Mouse (Mus musculus) midbrain, embryonic 10.5 days (tissue): ENCODE measurements at regions not wholly inside any gene's neighbourhood (a gene's known extent, or its start where the extent isn't known, plus 50 kb on each side); places are given as distances from the start of the nearest gene placed in this dataset.

ENCODE experiments used
- DNase-seq: peaks from one replicate; pipeline ENCODE4 v3.0.0-alpha.2; 2017; ENCODE audit warnings: low spot score
- H3K27ac ChIP-seq: fragments of 300-500 bp; sonication (generic); replicated peaks from 2 replicates; pipeline ENCODE4 v1.5.1; 2016; ENCODE audit warnings: mild to moderate bottlenecking
- H3K27me3 ChIP-seq: fragments of 300-500 bp; sonication (generic); 2 replicates; pipeline ENCODE4 v1.6.1; 2016; ENCODE audit warnings: low read depth, mild to moderate bottlenecking; ENCODE audit not compliant: poor library complexity, severe bottlenecking
- H3K36me3 ChIP-seq: fragments of 300-500 bp; sonication (generic); 2 replicates; pipeline ENCODE4 v1.6.1; 2016; ENCODE audit warnings: mild to moderate bottlenecking, moderate library complexity
- H3K4me1 ChIP-seq: fragments of 300-500 bp; sonication (generic); 2 replicates; pipeline ENCODE4 v1.6.1; 2016
- H3K4me3 ChIP-seq: fragments of 300-500 bp; sonication (generic); 2 replicates; pipeline ENCODE4 v1.5.1; 2016; ENCODE audit warnings: mild to moderate bottlenecking, moderate library complexity
- H3K9me3 ChIP-seq: fragments of 300-500 bp; sonication (generic); replicated peaks from 2 replicates; pipeline ENCODE4 v1.6.1; 2016; ENCODE audit warnings: mild to moderate bottlenecking
- WGBS: fragments of 180-500 bp; shearing (Covaris S2); methylation state at CpG from one replicate; pipeline ENCODE4 v1.1.7; 2016; 5-methylcytosine and 5-hydroxymethylcytosine counted together

- H3K27ac ChIP-seq: no peak overlapping the region
- DNase-seq: no peak
- 84% methylated on average over 3 of the region's 3 CpGs for WGBS
- no peaks in the 10 kb centered on the region for H3K27me3 ChIP-seq
- no peaks in the 10 kb centered on the region for H3K4me1 ChIP-seq
- H3K36me3 ChIP-seq: no peaks in the 10 kb centered on the region
- H3K9me3 ChIP-seq: no peaks in the 10 kb centered on the region
- no peak overlapping the region for H3K4me3 ChIP-seq
Measured at GRCm38 (mm10) chr12:61146695-61147094, 376.3 kb upstream of the Lrfn5 start.

- Histone ChIP-seq H3K9me3 (no peaks in the 10 kb centered on the region), H3K27ac (no peak overlapping the region), H3K4me3 (no peak overlapping the region), H3K27me3 (no peaks in the 10 kb centered on the region), H3K36me3 (no peaks in the 10 kb centered on the region), H3K4me1 (no peaks in the 10 kb centered on the region)
- peak; percentile 12 for DNase-seq
- WGBS: 66% methylated on average over 4 of the region's 4 CpGs
Measured at GRCm38 (mm10) chr12:61175331-61175730, 347.6 kb upstream of the Lrfn5 start.
